Mouse (Mus musculus) embryonic facial prominence, embryonic 15.5 days (tissue): Measurements from ENCODE around the gene Cdca3. TPM values are rescaled to one million over a fixed set of nuclear protein-coding genes. Genes with fewer than 3 reads are reported as not detected.
"Not testable (repeated sequence)": the region's sequence is repeated elsewhere in the genome, so short reads cannot be mapped to it uniquely, and the experiment has no call there.

ENCODE experiments used
- ATAC-seq: fragments of 200-750 bp; cut with Nextera tagmentation; 2 replicates; pipeline ENCODE4 v1.8.0; 2017; ENCODE audit warnings: low read depth, moderate TSS enrichment; ENCODE audit not compliant: insufficient number of reproducible peaks, low FRiP score, low TSS enrichment
- H3K27ac ChIP-seq: fragments of 300-500 bp; sonication (generic); replicated peaks from 2 replicates; pipeline ENCODE4 v1.5.1; 2015; ENCODE audit warnings: mild to moderate bottlenecking, inconsistent platforms
- H3K27me3 ChIP-seq: fragments of 300-500 bp; sonication (generic); 2 replicates; pipeline ENCODE4 v1.6.1; 2015; ENCODE audit warnings: inconsistent platforms
- H3K36me3 ChIP-seq: fragments of 300-500 bp; sonication (generic); 2 replicates; pipeline ENCODE4 v1.6.1; 2015; ENCODE audit warnings: mild to moderate bottlenecking, inconsistent platforms
- H3K4me1 ChIP-seq: fragments of 300-500 bp; sonication (generic); 2 replicates; pipeline ENCODE4 v1.6.1; 2015; ENCODE audit warnings: inconsistent platforms
- H3K4me2 ChIP-seq: fragments of 300-500 bp; sonication (generic); replicated peaks from 2 replicates; pipeline ENCODE4 v1.6.1; 2015; ENCODE audit warnings: mild to moderate bottlenecking, inconsistent platforms
- H3K4me3 ChIP-seq: fragments of 300-500 bp; sonication (generic); replicated peaks from 2 replicates; pipeline ENCODE4 v1.5.1; 2015; ENCODE audit warnings: mild to moderate bottlenecking, inconsistent platforms
- H3K9ac ChIP-seq: fragments of 300-500 bp; sonication (generic); 2 replicates; pipeline ENCODE4 v1.6.1; 2015; ENCODE audit warnings: inconsistent platforms
- H3K9me3 ChIP-seq: fragments of 300-500 bp; sonication (generic); replicated peaks from 2 replicates; pipeline ENCODE4 v1.6.1; 2016; ENCODE audit warnings: inconsistent platforms
- WGBS: fragments of 180-500 bp; shearing (Covaris S2); methylation state at CpG from one replicate; pipeline ENCODE4 v1.1.7; 2015; 5-methylcytosine and 5-hydroxymethylcytosine counted together
- polyA plus RNA-seq: library from polyadenylated mRNA; unstranded; fragments of >200 nt; fragmentation: Nextera tagmentation; extraction: Ambion mirVana; gene quantifications from 2 replicates; pipeline ENCODE4 v1.2.1, GENCODE M21; 2015

Cdca3 gene
- polyA plus RNA-seq, 1 experiment from 2014 or later = 138 TPM

- Histone ChIP-seq H3K4me2 (peak overlapping the region; percentile 76), H3K4me3 (peak overlapping the region; percentile 49), H3K9me3 (no peaks in the 10 kb centered on the region), H3K36me3 (peaks cover 24% of the 10 kb centered on the region), H3K9ac (peak overlapping the region; percentile 23), H3K27me3 (no peaks in the 10 kb centered on the region), H3K27ac (peak overlapping the region; percentile 88), H3K4me1 (peaks cover 57% of the 10 kb centered on the region)
- ATAC-seq = no peak
- 47% methylated on average over 14 of the region's 14 CpGs for WGBS
Observed at GRCm38 (mm10) chr6:124809775-124810538, 19.4 kb upstream of the Cdca3 start.

GRCm38 (mm10) chr6:124810566-124811402 lies 18.6 kb upstream of the Cdca3 start:
- Histone ChIP-seq H3K27ac (peak overlapping the region; percentile 88; the same call in 1 of the 2 replicates), H3K4me1 (peaks cover 52% of the 10 kb centered on the region), H3K36me3 (peaks cover 31% of the 10 kb centered on the region), H3K4me2 (peak overlapping the region; percentile 76; the same call in 1 of the 2 replicates)
- not testable (repeated sequence) for H3K4me3 ChIP-seq, H3K27me3 ChIP-seq, H3K9me3 ChIP-seq, ATAC-seq, H3K9ac ChIP-seq
- WGBS = 83% methylated on average over 11 of the region's 11 CpGs

GRCm38 (mm10) chr6:124811403-124811665 lies 18.0 kb upstream of the Cdca3 start:
- H3K4me3 ChIP-seq = no peak overlapping the region
- peaks cover 35% of the 10 kb centered on the region for H3K36me3 ChIP-seq
- H3K27me3 ChIP-seq = no peaks in the 10 kb centered on the region
- no peak overlapping the region for H3K4me2 ChIP-seq
- 85% methylated on average over 4 of the region's 4 CpGs for whole genome bisulfite sequencing
- no peaks in the 10 kb centered on the region for H3K9me3 ChIP-seq
- peaks cover 48% of the 10 kb centered on the region for H3K4me1 ChIP-seq
- H3K27ac ChIP-seq = peak overlapping the region; percentile 94; the same call in 1 of the 2 replicates
- no peak for ATAC-seq
- H3K9ac ChIP-seq = no peak overlapping the region

GRCm38 (mm10) chr6:124811701-124812560 lies 17.4 kb upstream of the Cdca3 start:
- Histone ChIP-seq H3K4me2 (peak overlapping the region; percentile 79), H3K4me3 (peak overlapping the region; percentile 73), H3K27me3 (no peaks in the 10 kb centered on the region), H3K4me1 (peaks cover 45% of the 10 kb centered on the region), H3K36me3 (peaks cover 41% of the 10 kb centered on the region), H3K27ac (peak overlapping the region; percentile 94), H3K9ac (0 out of 2 replicates have a peak overlapping the region, but pooled peaks have one; percentile 78), H3K9me3 (no peaks in the 10 kb centered on the region)
- 76% methylated on average over 24 of the region's 24 CpGs for WGBS
- ATAC-seq = no peak

GRCm38 (mm10) chr6:124812848-124813247 lies 16.5 kb upstream of the Cdca3 start:
- peak overlapping the region; percentile 94 for H3K27ac ChIP-seq
- peaks cover 45% of the 10 kb centered on the region for H3K4me1 ChIP-seq
- H3K4me2 ChIP-seq = peak overlapping the region; percentile 79
- peak overlapping the region; percentile 73 for H3K4me3 ChIP-seq
- ATAC-seq = no peak
- H3K9me3 ChIP-seq = no peaks in the 10 kb centered on the region
- no peaks in the 10 kb centered on the region for H3K27me3 ChIP-seq
- 11% methylated on average over 9 of the region's 9 CpGs for whole genome bisulfite sequencing
- peaks cover 50% of the 10 kb centered on the region for H3K36me3 ChIP-seq
- peak overlapping the region; percentile 78 for H3K9ac ChIP-seq

GRCm38 (mm10) chr6:124813496-124813895 lies 15.9 kb upstream of the Cdca3 start:
- Histone ChIP-seq H3K4me3 (peak overlapping the region; percentile 73), H3K4me2 (peak overlapping the region; percentile 79), H3K9ac (peak overlapping the region; percentile 78), H3K27ac (peak overlapping the region; percentile 94), H3K4me1 (peaks cover 40% of the 10 kb centered on the region), H3K36me3 (peaks cover 56% of the 10 kb centered on the region), H3K27me3 (no peaks in the 10 kb centered on the region), H3K9me3 (no peaks in the 10 kb centered on the region)
- 0% methylated on average over 18 of the region's 18 CpGs for WGBS
- ATAC-seq = peak; percentile 63

- H3K27me3 ChIP-seq = no peaks in the 10 kb centered on the region
- peak within 1 kb of the TSS; percentile 94 for H3K27ac ChIP-seq
- peak within 1 kb of the TSS; percentile 73 for H3K4me3 ChIP-seq
- H3K9ac ChIP-seq = peak within 1 kb of the TSS; percentile 78
- H3K36me3 ChIP-seq = peaks cover 61% of the 10 kb centered on the region
- H3K4me2 ChIP-seq = peak within 1 kb of the TSS; percentile 79
- peaks cover 40% of the 10 kb centered on the region for H3K4me1 ChIP-seq
- no peaks in the 10 kb centered on the region for H3K9me3 ChIP-seq
- ATAC-seq = peak; percentile 89
- under 1% methylated on average over 22 of the region's 22 CpGs for WGBS
Observed at GRCm38 (mm10) chr6:124813933-124814332, 15.4 kb upstream of the Cdca3 start, which contains the start of gene Tpi1. Gene Tpi1, minus strand, starts transcription at chr6:124814296.

GRCm38 (mm10) chr6:124814448-124814847 lies 14.9 kb upstream of the Cdca3 start:
- 36% methylated on average over 7 of the region's 8 CpGs for WGBS
- peak; percentile 21; the same call in 1 of the 2 replicates for ATAC-seq
- Histone ChIP-seq H3K4me2 (peak overlapping the region; percentile 79), H3K4me1 (peaks cover 40% of the 10 kb centered on the region), H3K36me3 (peaks cover 66% of the 10 kb centered on the region), H3K4me3 (peak overlapping the region; percentile 73), H3K9ac (no peak overlapping the region), H3K27ac (peak overlapping the region; percentile 94), H3K9me3 (no peaks in the 10 kb centered on the region), H3K27me3 (no peaks in the 10 kb centered on the region)

- WGBS = 67% methylated on average over 9 of the region's 9 CpGs
Observed at GRCm38 (mm10) chr6:124814858-124815774, 14.2 kb upstream of the Cdca3 start.

GRCm38 (mm10) chr6:124816611-124817010 lies 12.7 kb upstream of the Cdca3 start:
- 82% methylated on average over 4 of the region's 4 CpGs for WGBS
- Histone ChIP-seq H3K9me3 (no peaks in the 10 kb centered on the region), H3K36me3 (peaks cover 72% of the 10 kb centered on the region), H3K4me2 (no peak overlapping the region), H3K27ac (no peak overlapping the region), H3K27me3 (no peaks in the 10 kb centered on the region), H3K4me1 (peaks cover 25% of the 10 kb centered on the region), H3K9ac (no peak overlapping the region), H3K4me3 (no peak overlapping the region)
- ATAC-seq = no peak

More at GRCm38 (mm10) chr6:124814858-124815774, 14.2 kb upstream of the Cdca3 start:
- Histone ChIP-seq H3K4me2 (peak overlapping the region; percentile 79; the same call in 1 of the 2 replicates), H3K27me3 (no peaks in the 10 kb centered on the region), H3K4me1 (peaks cover 33% of the 10 kb centered on the region), H3K36me3 (peaks cover 69% of the 10 kb centered on the region), H3K9me3 (no peaks in the 10 kb centered on the region), H3K27ac (peak overlapping the region; percentile 94; the same call in 1 of the 2 replicates), H3K4me3 (no peak overlapping the region), H3K9ac (no peak overlapping the region)
- no peak for ATAC-seq
